Mouse (Mus musculus) heart, adult 11 months (tissue): ENCODE data around the gene Pnpla2.

ENCODE experiments used
- DNase-seq: peaks from one replicate; pipeline ENCODE4 v3.0.0; 2022

The Pnpla2 gene

DNA sequence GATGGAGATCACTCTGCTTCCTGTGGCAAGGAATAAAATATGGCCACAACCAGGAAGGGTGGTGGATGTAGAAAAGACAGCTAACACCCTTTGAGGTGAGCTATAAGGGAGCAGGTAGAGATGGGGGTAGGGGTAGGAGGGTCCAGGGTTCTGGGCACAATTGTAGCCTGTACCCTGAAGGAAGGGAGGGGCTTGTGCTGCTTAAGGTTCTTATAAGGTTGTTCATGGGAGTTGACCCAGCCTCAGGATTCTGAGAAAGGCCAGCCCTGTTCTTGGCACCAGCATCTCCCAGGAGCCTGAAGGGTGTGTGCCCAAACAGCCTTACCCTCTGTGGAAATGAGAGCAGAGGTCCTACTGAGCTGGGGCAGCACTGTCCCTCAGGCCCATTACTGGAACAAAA lies 3.1 kb upstream of the Pnpla2 start:
- DNase-seq, result peak; percentile 92

DNA sequence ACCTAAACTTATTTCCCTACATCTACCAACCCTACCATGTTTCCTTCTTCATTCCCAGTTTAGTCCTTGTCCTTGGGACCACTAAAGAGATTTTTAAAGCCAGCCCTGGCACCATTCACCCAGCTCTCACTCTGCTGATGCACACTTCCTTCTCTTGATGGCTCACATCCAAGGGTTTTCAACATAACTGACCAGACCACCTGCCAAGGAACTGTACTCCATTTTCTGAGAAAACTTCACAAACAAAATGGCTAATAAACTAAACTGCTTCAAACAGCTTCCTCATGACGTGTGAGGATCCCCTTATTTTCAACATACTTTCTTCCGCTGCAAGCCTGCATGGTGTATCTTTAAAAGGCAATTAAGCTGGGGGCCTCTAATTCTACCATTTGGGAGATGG lies 1.4 kb upstream of the Pnpla2 start:
- no peak for DNase-seq

DNA sequence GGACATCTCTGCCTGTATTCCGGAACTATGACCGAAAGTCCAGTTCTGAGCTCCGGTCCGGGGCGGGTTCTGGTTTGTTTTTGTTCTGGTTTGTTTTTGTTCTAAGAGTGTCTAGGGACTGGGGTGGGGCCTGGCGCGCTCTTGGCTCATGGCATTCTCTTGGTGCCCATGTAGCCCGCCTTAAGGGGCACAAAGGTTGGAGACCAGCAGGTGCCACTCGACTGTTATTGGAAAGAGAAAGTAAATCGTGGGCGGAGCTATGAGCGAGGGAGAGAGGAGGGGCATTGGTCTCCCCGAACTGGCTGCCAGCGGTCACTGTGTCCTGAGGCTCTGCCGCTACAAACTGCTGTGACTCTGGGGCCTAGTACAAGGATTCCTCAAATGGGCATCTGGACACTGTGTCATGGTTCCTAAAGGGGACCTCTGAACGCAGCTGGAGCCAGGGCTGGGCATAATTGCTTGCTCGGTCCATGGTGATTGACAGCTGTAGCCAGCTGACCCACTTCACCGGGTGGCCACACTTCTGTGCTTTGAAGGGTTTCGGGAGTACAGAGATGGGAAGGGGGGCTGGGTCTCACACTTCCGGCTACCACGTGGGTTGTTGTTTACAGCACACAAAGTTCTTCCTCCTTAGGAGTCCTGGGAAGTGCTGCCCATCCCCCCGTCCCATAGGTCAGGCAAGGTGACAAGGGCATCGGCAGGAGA lies 764 bp downstream of the Pnpla2 start:
- DNase-seq, result peak; percentile 99

- DNase-seq, result peak; percentile 97
Observed at GRCm38 (mm10) chr7:141456739-141457138, 1.7 kb downstream of the Pnpla2 start.

DNA sequence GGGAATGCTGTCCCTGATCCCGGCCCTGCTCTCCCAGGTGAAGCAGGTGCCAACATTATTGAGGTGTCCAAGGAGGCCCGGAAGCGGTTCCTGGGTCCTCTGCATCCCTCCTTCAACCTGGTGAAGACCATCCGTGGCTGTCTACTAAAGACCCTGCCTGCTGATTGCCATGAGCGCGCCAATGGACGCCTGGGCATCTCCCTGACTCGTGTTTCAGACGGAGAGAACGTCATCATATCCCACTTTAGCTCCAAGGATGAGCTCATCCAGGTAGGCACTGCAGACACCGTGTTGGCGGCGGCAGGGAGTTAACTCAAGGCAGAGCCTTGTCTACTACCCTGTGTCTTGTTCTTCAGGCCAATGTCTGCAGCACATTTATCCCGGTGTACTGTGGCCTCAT lies 2.2 kb downstream of the Pnpla2 start:
- peak; percentile 95 for DNase-seq

DNA sequence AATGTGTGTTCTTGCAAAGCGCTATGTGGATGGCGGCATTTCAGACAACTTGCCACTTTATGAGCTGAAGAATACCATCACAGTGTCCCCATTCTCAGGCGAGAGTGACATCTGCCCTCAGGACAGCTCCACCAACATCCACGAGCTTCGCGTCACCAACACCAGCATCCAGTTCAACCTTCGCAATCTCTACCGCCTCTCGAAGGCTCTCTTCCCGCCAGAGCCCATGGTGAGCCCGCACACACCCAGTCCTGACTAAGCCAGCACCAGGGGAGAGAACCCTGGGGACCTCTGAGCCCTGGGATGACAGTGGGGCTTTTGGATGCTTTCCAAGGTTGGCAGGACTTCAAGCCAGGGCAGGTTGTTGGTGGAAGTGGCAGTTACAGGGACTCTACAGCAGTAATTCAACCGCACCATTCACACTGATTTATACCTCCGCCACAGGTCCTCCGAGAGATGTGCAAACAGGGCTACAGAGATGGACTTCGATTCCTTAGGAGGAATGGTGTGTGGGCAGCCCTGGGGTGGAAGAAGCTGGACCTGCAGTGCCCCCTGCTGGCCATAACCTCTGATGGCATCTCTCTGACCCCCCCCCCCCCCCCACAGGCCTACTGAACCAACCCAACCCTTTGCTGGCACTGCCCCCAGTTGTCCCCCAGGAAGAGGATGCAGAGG lies 3.1 kb downstream of the Pnpla2 start:
- DNase-seq, result peak; percentile 97

GRCm38 (mm10) chr7:141458661-141459060 lies 3.7 kb downstream of the Pnpla2 start:
- DNase-seq, result peak; percentile 95

DNA sequence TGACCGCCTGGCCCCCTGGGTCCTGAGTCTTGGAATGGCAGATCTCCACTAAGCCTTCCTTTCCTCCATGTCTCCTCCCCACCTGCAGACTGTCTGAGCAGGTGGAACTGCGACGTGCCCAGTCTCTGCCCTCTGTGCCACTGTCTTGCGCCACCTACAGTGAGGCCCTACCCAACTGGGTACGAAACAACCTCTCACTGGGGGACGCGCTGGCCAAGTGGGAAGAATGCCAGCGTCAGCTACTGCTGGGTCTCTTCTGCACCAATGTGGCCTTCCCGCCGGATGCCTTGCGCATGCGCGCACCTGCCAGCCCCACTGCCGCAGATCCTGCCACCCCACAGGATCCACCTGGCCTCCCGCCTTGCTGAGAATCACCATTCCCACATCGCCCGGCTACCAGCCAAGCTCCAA lies 4.3 kb downstream of the Pnpla2 start:
- DNase-seq, result peak; percentile 96

- DNase-seq, result peak; percentile 95
Observed at GRCm38 (mm10) chr7:141460001-141460390, 5.0 kb downstream of the Pnpla2 start.

GRCm38 (mm10) chr7:141460391-141461113 lies 5.6 kb downstream of the Pnpla2 start, which contains the start of gene Cracr2b:
TSS of gene Cracr2b (plus strand) at chr7:141461094.
- DNase-seq, result peak; percentile 98

DNA sequence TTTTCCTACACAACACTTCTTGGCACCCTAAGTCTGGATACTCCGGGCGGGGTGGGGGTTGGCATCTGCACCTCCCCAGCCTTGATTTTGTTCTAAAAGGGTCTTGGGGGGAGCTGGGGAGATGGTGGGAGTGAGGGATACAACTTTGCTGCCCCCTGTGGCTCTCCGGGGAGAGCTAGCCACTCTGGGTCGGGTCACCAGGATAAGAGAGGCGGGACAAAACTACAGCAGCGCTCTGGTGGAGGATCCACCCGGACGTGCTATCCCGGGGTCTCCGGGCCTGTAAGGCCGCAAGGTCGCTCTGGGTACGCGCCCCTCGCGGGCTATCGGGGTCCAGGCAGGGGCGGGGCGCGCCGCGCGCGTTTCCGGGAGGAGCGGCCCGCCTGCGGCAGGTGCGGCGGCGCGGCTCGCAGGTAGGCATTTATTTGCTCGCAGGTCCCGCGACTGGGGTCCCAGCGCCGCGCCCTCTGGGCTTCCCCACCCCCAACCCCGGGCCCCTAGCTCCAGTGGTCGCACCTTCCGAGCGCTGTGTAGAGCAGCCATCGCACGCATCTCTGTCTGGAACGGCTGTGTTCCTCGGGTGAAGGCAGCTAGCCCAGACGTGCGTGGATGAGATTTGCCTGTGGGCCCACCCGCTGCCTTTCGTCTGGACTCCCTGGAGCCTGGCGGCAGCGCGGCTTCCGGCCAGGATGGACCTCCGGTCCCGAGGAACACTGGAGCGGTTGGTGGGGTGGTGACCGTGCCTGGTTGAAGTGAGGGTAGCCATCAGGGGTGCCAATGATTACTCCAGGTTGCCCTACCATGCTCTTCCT lies 6.7 kb downstream of the Pnpla2 start:
- DNase-seq, result peak; percentile 98

DNA sequence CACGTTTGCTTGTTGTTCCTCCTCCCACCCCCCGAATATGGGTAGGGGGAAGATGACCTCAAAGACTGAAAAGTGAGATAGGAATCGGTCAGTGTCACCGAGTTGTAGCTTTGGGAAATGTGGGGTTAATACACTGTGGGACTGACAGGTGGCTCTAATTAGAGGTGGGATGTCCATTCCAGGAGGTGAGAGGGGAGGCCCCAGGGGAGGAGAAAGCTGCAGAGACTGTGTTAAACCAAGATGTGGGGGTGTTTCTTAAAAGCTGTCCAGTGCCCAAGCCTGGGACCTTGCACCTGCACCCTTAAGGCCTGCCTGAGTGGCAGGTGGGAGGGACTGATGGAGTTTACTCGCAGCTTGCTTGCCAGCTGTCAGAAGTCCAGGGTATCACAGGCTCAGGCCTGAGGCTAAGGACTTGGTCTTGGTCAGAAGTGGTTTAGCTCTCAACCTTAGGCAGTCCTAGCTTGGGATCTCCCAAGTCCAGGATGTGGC lies 7.4 kb downstream of the Pnpla2 start:
- DNase-seq, result peak; percentile 97

- DNase-seq, result peak; percentile 99
Observed at GRCm38 (mm10) chr7:141463824-141464602, 9.0 kb downstream of the Pnpla2 start.

- DNase-seq, result peak; percentile 97
Observed at GRCm38 (mm10) chr7:141464603-141465201, 9.7 kb downstream of the Pnpla2 start.

- DNase-seq, result peak; percentile 96
Observed at GRCm38 (mm10) chr7:141465388-141466044, 10.5 kb downstream of the Pnpla2 start.

- peak; percentile 98 for DNase-seq
Observed at GRCm38 (mm10) chr7:141466045-141466394, 11.0 kb downstream of the Pnpla2 start.

DNA sequence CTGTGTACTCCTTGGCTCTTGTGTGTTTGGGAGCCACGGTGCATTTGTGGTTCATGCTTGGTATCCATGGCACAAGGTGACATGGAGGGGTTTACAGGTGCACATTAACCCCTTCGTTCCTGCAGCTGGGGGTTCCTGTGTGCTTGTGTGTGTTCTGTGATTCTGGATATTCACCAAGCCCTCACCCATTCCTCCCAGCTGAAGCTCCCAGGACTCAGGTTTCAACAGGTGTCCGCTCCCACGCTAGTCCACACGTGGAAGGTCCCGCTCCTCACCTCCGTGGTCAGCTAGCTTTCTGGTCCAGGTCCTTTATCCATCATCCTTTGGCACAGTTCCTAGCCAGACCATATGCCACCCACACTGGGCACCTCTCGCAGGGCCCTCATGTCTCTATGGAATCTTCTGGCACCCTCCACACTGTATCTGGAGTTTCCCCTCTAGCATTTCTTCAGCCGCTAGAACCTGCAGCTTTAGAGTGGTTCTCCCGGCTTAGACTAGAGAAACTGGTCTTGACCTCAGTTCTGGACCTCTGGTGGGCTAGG lies 11.7 kb downstream of the Pnpla2 start:
- peak; percentile 94 for DNase-seq

- DNase-seq, result peak; percentile 99
Observed at GRCm38 (mm10) chr7:141467230-141468030, 12.4 kb downstream of the Pnpla2 start, which contains the start of gene Cd151. TSS of gene Cd151 (plus strand) at chr7:141467392.

DNA sequence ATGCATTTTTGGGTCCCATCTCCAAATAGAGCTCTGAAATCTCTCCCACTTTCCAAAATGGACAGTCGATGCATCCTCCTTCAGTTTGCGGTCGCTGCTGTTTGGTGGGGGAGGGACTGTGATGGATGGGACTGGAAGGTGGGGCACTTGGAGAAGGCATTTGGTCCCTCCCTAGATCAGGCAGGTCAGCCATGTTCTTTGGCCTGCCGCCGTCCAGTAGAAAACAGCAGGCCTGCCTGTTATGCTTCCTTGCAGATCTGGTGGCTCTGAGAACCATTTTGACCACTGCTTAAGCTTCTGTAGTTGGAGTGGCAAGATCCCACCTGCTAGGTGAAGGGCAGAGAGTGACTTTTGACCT lies 13.1 kb downstream of the Pnpla2 start:
- no peak for DNase-seq
